In the genomic region with DNA sequence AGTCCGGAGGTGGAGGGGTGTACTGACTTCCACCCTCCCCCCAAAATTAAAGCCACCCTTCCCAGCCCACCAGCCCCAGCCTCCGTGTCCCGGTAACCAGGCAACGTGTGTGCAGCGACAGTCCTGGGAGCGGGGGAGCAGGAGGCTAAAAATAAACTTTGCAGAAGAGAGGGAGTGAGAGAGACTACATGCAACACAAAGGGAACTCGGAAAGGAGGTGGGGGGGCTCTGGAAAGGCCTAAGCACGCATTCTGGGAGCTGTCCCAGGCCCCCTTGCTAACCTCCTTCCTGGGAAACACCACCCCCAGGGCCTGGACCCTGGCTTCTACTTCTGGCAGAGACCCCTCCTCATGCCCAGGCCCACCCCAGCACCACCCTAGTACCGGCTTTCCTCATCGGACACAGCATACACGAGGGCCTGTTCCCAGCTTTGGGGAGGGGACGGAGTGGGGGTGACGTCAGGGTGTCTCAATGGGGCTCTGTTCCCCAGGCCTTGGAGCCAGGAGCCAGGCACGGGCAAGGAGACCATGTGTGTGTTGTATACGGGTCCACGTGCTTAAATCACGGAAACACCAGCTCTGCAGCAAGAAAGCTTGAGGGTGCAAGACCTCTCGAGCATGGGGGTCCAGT, we compare ENCODE assay signal across 7 mouse cellular contexts. TPM values are rescaled to one million over a fixed set of nuclear protein-coding genes. Genes with fewer than 3 reads are reported as not detected.
A peak's percentile ranks its signal among the peaks of the same experiment; 100 is the strongest.
DNase-seq lines count a peak whose midpoint lies in the region; ATAC-seq and TF ChIP-seq lines count a peak whose summit lies in the region.

No protein-coding gene starts in this region.

- 1% methylated on average over 18 of the region's 18 CpGs for WGBS in embryonic facial prominence, embryonic 15.5 days
- 2% methylated on average over 18 of the region's 18 CpGs for WGBS in midbrain, embryonic 10.5 days
- 2% methylated on average over 18 of the region's 18 CpGs for WGBS in stomach, postnatal 0 days

- H3K79me2 ChIP-seq in CH12.LX (replicated peaks; ENCODE audit: control insufficient read depth, extremely low read depth, insufficient read depth, poor library complexity, severe bottlenecking) (peaks cover 17% of the 10 kb centered on the region), MEL (ENCODE audit: control insufficient read depth, insufficient read depth, low read length, poor library complexity) (peaks cover 32% of the 10 kb centered on the region)

- peaks cover 2% of the 10 kb centered on the region for H3K27me3 ChIP-seq in CH12.LX (replicated peaks)
- H3K27me3 ChIP-seq in MEL (ENCODE audit: control insufficient read depth in 1 of 2, insufficient read depth in 2 of 2, low read length in 2 of 2) = no peaks in the 10 kb centered on the region
- no peaks in the 10 kb centered on the region for H3K27me3 ChIP-seq in embryonic facial prominence, embryonic 15.5 days
- no peaks in the 10 kb centered on the region for H3K27me3 ChIP-seq in midbrain, embryonic 10.5 days (ENCODE audit: low read depth, poor library complexity, severe bottlenecking)
- no peaks in the 10 kb centered on the region for H3K27me3 ChIP-seq in stomach, postnatal 0 days (ENCODE audit: control insufficient read depth, insufficient read depth, low read length)

- H3K9ac ChIP-seq in CH12.LX (ENCODE audit: insufficient read depth, low read depth) = no peak overlapping the region; the same call in 1 of the 2 replicates
- H3K9ac ChIP-seq in MEL (ENCODE audit: control insufficient read depth, low read depth, low read length, poor library complexity, severe bottlenecking) = peak overlapping the region; percentile 88
- peak overlapping the region; percentile 90 for H3K9ac ChIP-seq in embryonic facial prominence, embryonic 15.5 days
- peak overlapping the region; percentile 90 for H3K9ac ChIP-seq in stomach, postnatal 0 days (ENCODE audit: low read length)

- TF ChIP-seq EP300 in CH12.LX (IDR thresholded peaks at IDR 0.05; ENCODE audit: low read length) (no peak), MEL (IDR thresholded peaks at IDR 0.05; ENCODE audit: low read depth in 1 of 2, low read length in 2 of 2) (no peak)
- TF ChIP-seq EP300 in stomach, postnatal 0 days (optimal IDR thresholded peaks at IDR 0.05) = no peak

- H3K4me2 ChIP-seq in CH12.LX (ENCODE audit: insufficient read depth, low read depth, poor library complexity, severe bottlenecking) = 0 out of 2 replicates have a peak overlapping the region, but pooled peaks have one; percentile 60
- peak overlapping the region; percentile 86 for H3K4me2 ChIP-seq in embryonic facial prominence, embryonic 15.5 days (replicated peaks)
- H3K4me2 ChIP-seq in stomach, postnatal 0 days (replicated peaks; ENCODE audit: low read depth) = peak overlapping the region; percentile 82

- no peak for TF ChIP-seq POLR2A in CH12.LX (IDR thresholded peaks at IDR 0.05; ENCODE audit: low read depth, low read length)
- no peak for TF ChIP-seq POLR2A in MEL (IDR thresholded peaks at IDR 0.05; ENCODE audit: control insufficient read depth in 1 of 2, insufficient read depth in 1 of 2, low read depth in 1 of 2, low read length in 2 of 2, poor library complexity in 1 of 2)

- no peak overlapping the region for H3K4me3 ChIP-seq in CH12.LX (replicated peaks in 1 of 3; ENCODE audit: low read depth in 2 of 3, low read length in 2 of 3, poor library complexity in 1 of 3)
- peak overlapping the region in 1 of 2 experiments; percentile 55; a peak in 1 of 4 replicates for H3K4me3 ChIP-seq in MEL (ENCODE audit: control insufficient read depth in 1 of 2, insufficient read depth in 1 of 2, low read depth in 2 of 2, low read length in 2 of 2)
- peak overlapping the region; percentile 97 for H3K4me3 ChIP-seq in embryonic facial prominence, embryonic 15.5 days (replicated peaks)
- peak overlapping the region; percentile 78 for H3K4me3 ChIP-seq in midbrain, embryonic 10.5 days
- peak overlapping the region; percentile 92 for H3K4me3 ChIP-seq in stomach, postnatal 0 days (ENCODE audit: low read depth, low read length)

- dilution Hi-C loops in CH12.LX (cut with MboI; ENCODE audit: extremely low pct_ligation_motif_present, extremely low pct_unique_long_range_greater_than_20kb, low sequenced_read_pairs) = no loop called here

- TF ChIP-seq CTCF in CH12.LX (conservative IDR thresholded peaks at IDR 0.05 in 1 of 2, IDR thresholded peaks at IDR 0.05 in 1 of 2; ENCODE audit: low read depth in 2 of 2, low read length in 2 of 2) (no peak), MEL (IDR thresholded peaks at IDR 0.05 in 2 of 3, conservative IDR thresholded peaks at IDR 0.05 in 1 of 3; ENCODE audit: control insufficient read depth in 1 of 3, insufficient read depth in 1 of 3, low read depth in 2 of 3, low read length in 3 of 3, poor library complexity in 1 of 3, severe bottlenecking in 1 of 3) (no peak)
- no peak for TF ChIP-seq CTCF in stomach, postnatal 0 days (IDR thresholded peaks at IDR 0.05; ENCODE audit: low read depth)

- H3K27ac ChIP-seq in CH12.LX (ENCODE audit: insufficient read depth, low read depth) (no peak overlapping the region), MEL (ENCODE audit: control insufficient read depth, low read depth, low read length) (no peak overlapping the region)
- peak overlapping the region; percentile 99 for H3K27ac ChIP-seq in embryonic facial prominence, embryonic 15.5 days (replicated peaks)
- peak overlapping the region; percentile 96 for H3K27ac ChIP-seq in midbrain, embryonic 10.5 days (replicated peaks)
- H3K27ac ChIP-seq in stomach, postnatal 0 days (replicated peaks) = peak overlapping the region; percentile 98

- ATAC-seq in embryonic facial prominence, embryonic 15.5 days (ENCODE audit: insufficient number of reproducible peaks, low FRiP score, low TSS enrichment, low read depth) = no peak
- ATAC-seq in stomach, postnatal 0 days (ENCODE audit: low FRiP score, low TSS enrichment) = no peak

- H3K4me1 ChIP-seq in CH12.LX (ENCODE audit: control insufficient read depth in 1 of 2, insufficient read depth in 2 of 2) = peaks cover 5 to 31% of the 10 kb centered on the region in 2 experiments; a peak in 3 of 4 replicates
- H3K4me1 ChIP-seq in MEL (ENCODE audit: control insufficient read depth in 1 of 2, insufficient read depth in 2 of 2, low read length in 2 of 2) = peaks cover 0 to 7% of the 10 kb centered on the region in 2 experiments; a peak in 3 of 4 replicates
- peaks cover 69% of the 10 kb centered on the region for H3K4me1 ChIP-seq in embryonic facial prominence, embryonic 15.5 days
- H3K4me1 ChIP-seq in midbrain, embryonic 10.5 days = peaks cover 63% of the 10 kb centered on the region
- peaks cover 2% of the 10 kb centered on the region; the same call in 1 of the 2 replicates for H3K4me1 ChIP-seq in stomach, postnatal 0 days (replicated peaks; ENCODE audit: control insufficient read depth, insufficient read depth)

- H3K36me3 ChIP-seq in CH12.LX (replicated peaks in 1 of 2; ENCODE audit: control insufficient read depth in 1 of 2, insufficient read depth in 1 of 2, low read length in 1 of 2) (peaks cover 11 to 32% of the 10 kb centered on the region in 2 experiments), MEL (ENCODE audit: control insufficient read depth in 1 of 2, insufficient read depth in 2 of 2, low read length in 2 of 2) (peaks cover 0 to 2% of the 10 kb centered on the region in 2 experiments; a peak in 3 of 4 replicates)
- peaks cover 29% of the 10 kb centered on the region for H3K36me3 ChIP-seq in embryonic facial prominence, embryonic 15.5 days
- peaks cover 42% of the 10 kb centered on the region for H3K36me3 ChIP-seq in midbrain, embryonic 10.5 days
- H3K36me3 ChIP-seq in stomach, postnatal 0 days (ENCODE audit: control insufficient read depth, insufficient read depth, low read length) = peaks cover 12% of the 10 kb centered on the region

- TF ChIP-seq RAD21 in CH12.LX (IDR thresholded peaks at IDR 0.05; ENCODE audit: low read depth, low read length) = no peak
- no peak for TF ChIP-seq RAD21 in MEL (IDR thresholded peaks at IDR 0.05; ENCODE audit: low read depth, low read length)

- DNase-seq in CH12.LX (ENCODE audit: extremely low read depth) (no peak), MEL (ENCODE audit: low read depth, low spot score) (no peak)
- DNase-seq in heart, postnatal 4 days = peak; percentile 67
- DNase-seq in left cerebral cortex, adult 9 months (ENCODE audit: low spot score in 2 of 2) = peak; percentile 81 to 82
- peak; percentile 59 for DNase-seq in midbrain, embryonic 10.5 days (ENCODE audit: low spot score)
- peak; percentile 69 for DNase-seq in stomach, postnatal 0 days (ENCODE audit: low spot score)

- no peaks in the 10 kb centered on the region for H3K9me3 ChIP-seq in CH12.LX (replicated peaks; ENCODE audit: low read length)
- H3K9me3 ChIP-seq in MEL (replicated peaks; ENCODE audit: insufficient read depth, low read length) = no peaks in the 10 kb centered on the region
- no peaks in the 10 kb centered on the region for H3K9me3 ChIP-seq in embryonic facial prominence, embryonic 15.5 days (replicated peaks)
- no peaks in the 10 kb centered on the region for H3K9me3 ChIP-seq in midbrain, embryonic 10.5 days (replicated peaks)
- H3K9me3 ChIP-seq in stomach, postnatal 0 days (ENCODE audit: control insufficient read depth, low read length) = no peaks in the 10 kb centered on the region

- in situ Hi-C loops in CH12.LX (cut with MboI; ENCODE audit: low pct_ligation_motif_present, low pct_unique_long_range_greater_than_20kb, low sequenced_read_pairs) = no loop called here

RNA-seq across cellular contexts. Expression of gene Erf, which starts 2.4 kb away (rescaled TPM):
- total RNA-seq in CH12.LX (2012; rRNA removed) (13.0 and 13.2 TPM in 2 replicates), CH12.LX (2014; rRNA removed) (6.1 and 7.1 TPM in 2 replicates), MEL (2012; rRNA removed) (18.4 and 24.6 TPM in 2 replicates)
- polyA plus RNA-seq in CH12.LX (2012; ENCODE audit: insufficient read length, low read depth) (15.2 and 15.4 TPM in 2 replicates), MEL (2012; ENCODE audit: insufficient read depth in 1 of 2, insufficient read length in 2 of 2, low read depth in 1 of 2, low replicate concordance in 2 of 2, missing spikeins in 1 of 2) (10 to 100 TPM in 1 of 2 experiments, not detected in 1; 33.2 TPM)
- polyA plus RNA-seq in embryonic facial prominence, embryonic 15.5 days (2015; fragmentation: Nextera tagmentation; extraction: Ambion mirVana) = 21.0 and 22.1 TPM in 2 replicates
- 10 to 100 TPM; 47.5 to 53.2 TPM for total RNA-seq in heart, postnatal 4 days (2021)
- polyA plus RNA-seq in midbrain, embryonic 10.5 days (2016; fragmentation: Nextera tagmentation; extraction: Ambion mirVana) = 6.9 and 7.3 TPM in 2 replicates
- polyA plus RNA-seq in stomach, postnatal 0 days (2015; fragmentation: Nextera tagmentation; extraction: Ambion mirVana) = 8.1 and 8.8 TPM in 2 replicates

RNA-seq across cellular contexts. Expression of gene Gsk3a, which starts 10.5 kb away (rescaled TPM):
- total RNA-seq in CH12.LX (2012; rRNA removed) (47.5 and 55.1 TPM in 2 replicates), CH12.LX (2014; rRNA removed) (44.1 and 45.8 TPM in 2 replicates), MEL (2012; rRNA removed) (59.8 and 61.5 TPM in 2 replicates)
- polyA plus RNA-seq in CH12.LX (2012; ENCODE audit: insufficient read length, low read depth) (72.2 and 76.1 TPM in 2 replicates), MEL (2012; ENCODE audit: insufficient read depth in 1 of 2, insufficient read length in 2 of 2, low read depth in 1 of 2, low replicate concordance in 2 of 2, missing spikeins in 1 of 2) (100 to 1,000 TPM in 1 of 2 experiments, 10 to 100 TPM in 1; 86.6 to 149 TPM)
- polyA plus RNA-seq in embryonic facial prominence, embryonic 15.5 days (2015; fragmentation: Nextera tagmentation; extraction: Ambion mirVana) = 11.5 and 13.0 TPM in 2 replicates
- total RNA-seq in heart, postnatal 4 days (2021) = 10 to 100 TPM; 68.2 to 70.9 TPM
- polyA plus RNA-seq in midbrain, embryonic 10.5 days (2016; fragmentation: Nextera tagmentation; extraction: Ambion mirVana) = 9.3 and 10.5 TPM in 2 replicates
- 5.1 and 5.3 TPM in 2 replicates for polyA plus RNA-seq in stomach, postnatal 0 days (2015; fragmentation: Nextera tagmentation; extraction: Ambion mirVana)

RNA-seq across cellular contexts. Expression of gene Cic, which starts 19.4 kb away (rescaled TPM):
- total RNA-seq in CH12.LX (2012; rRNA removed) (17.5 and 21.7 TPM in 2 replicates), CH12.LX (2014; rRNA removed) (2.2 and 2.5 TPM in 2 replicates), MEL (2012; rRNA removed) (56.6 and 57.2 TPM in 2 replicates)
- polyA plus RNA-seq in CH12.LX (2012; ENCODE audit: insufficient read length, low read depth) (31.2 and 34.5 TPM in 2 replicates), MEL (2012; ENCODE audit: insufficient read depth in 1 of 2, insufficient read length in 2 of 2, low read depth in 1 of 2, low replicate concordance in 2 of 2, missing spikeins in 1 of 2) (100 to 1,000 TPM; 157 TPM)
- polyA plus RNA-seq in embryonic facial prominence, embryonic 15.5 days (2015; fragmentation: Nextera tagmentation; extraction: Ambion mirVana) = 46.3 and 50.6 TPM in 2 replicates
- total RNA-seq in heart, postnatal 4 days (2021) = 100 to 1,000 TPM; 108 to 109 TPM
- 18.5 and 21.7 TPM in 2 replicates for polyA plus RNA-seq in midbrain, embryonic 10.5 days (2016; fragmentation: Nextera tagmentation; extraction: Ambion mirVana)
- 15.0 and 15.9 TPM in 2 replicates for polyA plus RNA-seq in stomach, postnatal 0 days (2015; fragmentation: Nextera tagmentation; extraction: Ambion mirVana)

RNA-seq across cellular contexts. Expression of gene Zfp526, which starts 26.9 kb away (rescaled TPM):
- total RNA-seq in CH12.LX (2012; rRNA removed) (6.5 and 7.4 TPM in 2 replicates), CH12.LX (2014; rRNA removed) (2.0 and 2.2 TPM in 2 replicates), MEL (2012; rRNA removed) (8.4 and 9.5 TPM in 2 replicates)
- polyA plus RNA-seq in CH12.LX (2012; ENCODE audit: insufficient read length, low read depth) (6.5 and 7.0 TPM in 2 replicates), MEL (2012; ENCODE audit: insufficient read depth in 1 of 2, insufficient read length in 2 of 2, low read depth in 1 of 2, low replicate concordance in 2 of 2, missing spikeins in 1 of 2) (10 to 100 TPM in 1 of 2 experiments, not detected in 1; 14.8 TPM)
- polyA plus RNA-seq in embryonic facial prominence, embryonic 15.5 days (2015; fragmentation: Nextera tagmentation; extraction: Ambion mirVana) = 3.3 TPM in 2 replicates
- total RNA-seq in heart, postnatal 4 days (2021) = 10 to 100 TPM in 1 of 2 experiments, 1 to 10 TPM in 1; 9.9 to 10.2 TPM
- 2.7 and 2.8 TPM in 2 replicates for polyA plus RNA-seq in midbrain, embryonic 10.5 days (2016; fragmentation: Nextera tagmentation; extraction: Ambion mirVana)
- polyA plus RNA-seq in stomach, postnatal 0 days (2015; fragmentation: Nextera tagmentation; extraction: Ambion mirVana) = 1.1 and 1.2 TPM in 2 replicates

RNA-seq across cellular contexts. Expression of gene Dedd2, which starts 27.7 kb away (rescaled TPM):
- total RNA-seq in CH12.LX (2012; rRNA removed) (11.7 and 12.1 TPM in 2 replicates), CH12.LX (2014; rRNA removed) (10.7 and 13.9 TPM in 2 replicates), MEL (2012; rRNA removed) (25.2 and 28.2 TPM in 2 replicates)
- polyA plus RNA-seq in CH12.LX (2012; ENCODE audit: insufficient read length, low read depth) (10.2 and 10.6 TPM in 2 replicates), MEL (2012; ENCODE audit: insufficient read depth in 1 of 2, insufficient read length in 2 of 2, low read depth in 1 of 2, low replicate concordance in 2 of 2, missing spikeins in 1 of 2) (10 to 100 TPM in 1 of 2 experiments, not detected in 1; 36.6 TPM)
- 13.2 and 14.7 TPM in 2 replicates for polyA plus RNA-seq in embryonic facial prominence, embryonic 15.5 days (2015; fragmentation: Nextera tagmentation; extraction: Ambion mirVana)
- total RNA-seq in heart, postnatal 4 days (2021) = 1 to 10 TPM; 7.2 to 9.6 TPM
- 8.4 TPM in 2 replicates for polyA plus RNA-seq in midbrain, embryonic 10.5 days (2016; fragmentation: Nextera tagmentation; extraction: Ambion mirVana)
- 20.0 and 20.2 TPM in 2 replicates for polyA plus RNA-seq in stomach, postnatal 0 days (2015; fragmentation: Nextera tagmentation; extraction: Ambion mirVana)

Comparison
In these comparisons a context has a peak if more than half of its experiments do, and no peak if none do; other contexts are left out.
1. DNase-seq: peak in heart, postnatal 4 days (single experiment), left cerebral cortex, adult 9 months (2 of 2), midbrain, embryonic 10.5 days (single experiment) and stomach, postnatal 0 days (single experiment); none in CH12.LX (single experiment) and MEL (single experiment).
2. H3K27ac ChIP-seq: peak in embryonic facial prominence, embryonic 15.5 days (single experiment), midbrain, embryonic 10.5 days (single experiment) and stomach, postnatal 0 days (single experiment); none in CH12.LX (single experiment) and MEL (single experiment).
3. H3K4me3 ChIP-seq: peak in embryonic facial prominence, embryonic 15.5 days (single experiment), midbrain, embryonic 10.5 days (single experiment) and stomach, postnatal 0 days (single experiment); none in CH12.LX (0 of 3).
4. Of the 35 proteins assayed by ChIP-seq in both MEL and CH12.LX: peak only in MEL: none; only in CH12.LX: MYC; in both: none; in neither: 34.
5. Peak in every context shown above with its lines, with median percentiles within 50 percentile points of each other: H3K4me2 ChIP-seq.